In the genomic region with DNA sequence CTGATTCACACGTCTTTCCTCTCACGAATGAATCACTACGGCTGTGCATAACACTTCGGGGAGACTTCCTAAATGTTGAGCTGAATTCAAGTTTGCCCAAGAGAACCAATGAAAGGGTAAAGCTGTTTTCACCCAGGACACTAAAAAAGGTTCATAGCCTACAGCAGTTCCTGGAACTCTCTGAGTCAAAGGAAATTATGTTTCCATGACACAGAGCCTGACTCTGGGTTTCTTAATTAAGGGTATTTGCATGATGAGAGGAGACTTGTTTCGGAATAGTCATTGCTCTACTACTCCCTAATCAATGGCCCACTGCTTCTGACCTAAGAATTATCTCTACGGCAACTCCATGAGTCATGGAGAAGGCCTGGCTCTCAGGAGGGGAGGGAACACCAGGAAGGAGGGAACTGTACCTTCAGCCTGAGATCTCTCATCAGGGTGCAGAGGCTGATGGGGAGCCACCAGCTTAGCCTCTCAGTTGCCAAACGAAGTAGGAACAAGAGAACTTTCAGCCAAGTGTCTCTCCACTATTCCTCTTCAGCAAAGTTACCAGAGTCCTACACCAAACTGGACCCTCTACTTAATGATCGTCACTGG, we compare ENCODE assay signal across 21 mouse cellular contexts.
DNase-seq lines count a peak whose midpoint lies in the region; ATAC-seq lines count a peak whose summit lies in the region.
"Had no signal": no experiment of that assay in that cellular context is flagged by ENCODE, and none has a peak within 500 bp of the region (broad histone marks: within the 10 kb centered on the region; RNA-seq: fewer than 3 reads in every experiment).

No protein-coding gene starts in this region.

- ATAC-seq in inflammation-experienced regulatory T-cells, adult 6 months: peak; percentile 68
- ATAC-seq: forebrain, embryonic 16.5 days; hindbrain, postnatal 0 days; liver, embryonic 12.5 days had no signal

- DNase-seq in heart, adult 11 months: peak; percentile 56
- no peak for DNase-seq in heart, adult 18-20 months
- DNase-seq in CD4-positive helper T cell, adult 2 months (ENCODE audit: low read depth, low spot score): peak; percentile 3
- DNase-seq in Muller cell, postnatal 12 days (ENCODE audit: inconsistent ontology term): peak; percentile 13
- DNase-seq in adipocyte (ENCODE audit: low spot score): no peak
- DNase-seq in kidney, postnatal 14 days: no peak
- no peak for DNase-seq in adrenal gland, postnatal 36 days
- DNase-seq: adrenal gland, postnatal 25 days; cerebellum, postnatal 25 days; kidney, adult 18-20 months; kidney, postnatal 36 days; lung, adult 18-20 months; lung, postnatal 10 days; midbrain, embryonic 14.5 days; right cerebral cortex, postnatal 4 days; thymus, adult 18-20 months; thymus, postnatal 25 days had no signal

Comparison
In these comparisons a context has a peak if more than half of its experiments do, and no peak if none do; other contexts are left out.
1. DNase-seq: peak in heart, adult 11 months (single experiment), CD4-positive helper T cell, adult 2 months (single experiment) and Muller cell, postnatal 12 days (single experiment); none in heart, adult 18-20 months (0 of 2), adipocyte (single experiment), kidney, postnatal 14 days (single experiment) and adrenal gland, postnatal 36 days (0 of 2).